Mouse (Mus musculus): ENCODE results near the gene Pkd1l3. TPM values are rescaled to one million over a fixed set of nuclear protein-coding genes. Genes with fewer than 3 reads are reported as not detected.

Pkd1l3 gene
- polyA plus RNA-seq, 1 experiment: 35.9 TPM

DNA sequence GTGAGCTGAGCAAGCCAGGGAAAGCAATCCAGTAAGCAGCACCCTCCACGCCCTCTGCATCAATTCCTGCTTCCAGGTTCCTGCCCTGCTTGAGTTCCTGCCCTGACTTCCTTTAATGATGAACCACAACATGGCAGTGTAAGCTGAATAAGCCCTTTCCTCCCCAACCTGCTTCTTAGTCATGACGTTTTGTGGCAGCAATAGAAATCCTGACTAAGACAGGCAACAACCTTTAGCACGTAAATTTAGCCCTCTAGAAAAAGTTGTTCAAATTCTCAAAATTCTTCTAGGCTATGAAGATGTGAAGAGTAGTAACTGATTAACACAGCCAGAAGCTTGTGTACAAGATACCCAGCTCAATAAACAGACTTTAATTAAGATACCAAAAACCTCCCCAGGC is 67.2 kb downstream of the Pkd1l3 start:
- peaks cover 1% of the 10 kb centered on the region for H3K36me3 ChIP-seq (ENCODE audit: control insufficient read depth, insufficient read depth, low read length)
- H3K4me1 ChIP-seq (ENCODE audit: control insufficient read depth, insufficient read depth, low read length): no peaks in the 10 kb centered on the region
- TF ChIP-seq CTCF (IDR thresholded peaks at IDR 0.05; ENCODE audit: control insufficient read depth, insufficient read depth, insufficient replicate concordance, low read depth, low read length) (no peak), POLR2A (IDR thresholded peaks at IDR 0.05; ENCODE audit: control insufficient read depth, low read depth, low read length) (no peak)

DNA sequence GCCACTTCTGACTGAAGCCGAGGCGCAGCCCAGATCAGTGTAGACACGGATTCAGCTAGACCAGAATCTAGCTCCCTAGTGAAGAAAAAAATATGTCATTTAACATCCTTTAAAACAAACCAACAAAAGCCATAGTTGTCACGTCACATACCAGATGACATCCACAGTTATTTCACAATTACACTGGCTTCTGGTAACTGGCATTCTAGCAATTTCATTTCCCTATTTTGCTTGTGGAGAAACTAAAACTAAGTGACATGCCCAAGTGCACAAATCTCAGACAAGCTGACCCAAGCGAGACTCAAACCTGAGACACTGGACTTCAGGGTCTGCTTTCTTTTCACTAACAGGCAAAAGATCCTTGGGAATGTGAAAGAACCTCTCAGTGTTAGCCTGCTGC is 67.8 kb downstream of the Pkd1l3 start:
- Histone ChIP-seq H3K27ac (ENCODE audit: control insufficient read depth, insufficient read depth, low read depth, low read length) (no peak overlapping the region), H3K27me3 (ENCODE audit: control insufficient read depth, insufficient read depth, low read length) (no peaks in the 10 kb centered on the region), H3K36me3 (ENCODE audit: control insufficient read depth, insufficient read depth, low read length) (peaks cover 1% of the 10 kb centered on the region), H3K4me3 (ENCODE audit: control insufficient read depth, low read depth, low read length) (no peak overlapping the region), H3K4me1 (ENCODE audit: control insufficient read depth, insufficient read depth, low read length) (no peaks in the 10 kb centered on the region)
- TF ChIP-seq CTCF (IDR thresholded peaks at IDR 0.05; ENCODE audit: control insufficient read depth, insufficient read depth, insufficient replicate concordance, low read depth, low read length): no peak
- TF ChIP-seq POLR2A (IDR thresholded peaks at IDR 0.05; ENCODE audit: control insufficient read depth, low read depth, low read length): no peak

More for the DNA sequence above, 67.2 kb downstream of the Pkd1l3 start:
- Histone ChIP-seq H3K27ac (ENCODE audit: control insufficient read depth, insufficient read depth, low read depth, low read length) (no peak overlapping the region), H3K27me3 (ENCODE audit: control insufficient read depth, insufficient read depth, low read length) (no peaks in the 10 kb centered on the region), H3K4me3 (ENCODE audit: control insufficient read depth, low read depth, low read length) (no peak overlapping the region)

DNA sequence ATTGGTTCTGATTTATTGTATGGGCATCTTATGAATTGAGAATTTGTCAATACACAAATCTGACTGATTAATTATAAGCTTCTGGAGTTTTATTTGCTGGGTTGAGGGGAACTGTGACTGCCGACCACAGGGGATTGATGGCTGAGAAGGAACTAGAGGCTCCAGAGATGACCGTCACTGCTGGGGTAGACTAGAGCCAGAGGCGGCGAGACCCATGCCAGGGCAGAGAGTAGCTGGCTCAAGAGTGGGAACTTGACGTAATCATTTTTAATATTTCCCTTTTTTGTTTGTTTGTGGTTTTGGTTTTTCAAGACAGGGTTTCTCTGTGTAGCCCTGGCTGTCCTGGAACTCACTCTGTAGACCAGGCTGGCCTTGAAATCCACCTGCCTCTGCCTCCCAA is 72.9 kb downstream of the Pkd1l3 start:
- Histone ChIP-seq H3K36me3 (ENCODE audit: control insufficient read depth, insufficient read depth, low read length) (peaks cover under 1% of the 10 kb centered on the region), H3K27ac (ENCODE audit: control insufficient read depth, insufficient read depth, low read depth, low read length) (no peak overlapping the region), H3K4me3 (ENCODE audit: control insufficient read depth, low read depth, low read length) (no peak overlapping the region), H3K27me3 (ENCODE audit: control insufficient read depth, insufficient read depth, low read length) (no peaks in the 10 kb centered on the region), H3K4me1 (ENCODE audit: control insufficient read depth, insufficient read depth, low read length) (peaks cover 6% of the 10 kb centered on the region)
- TF ChIP-seq POLR2A (IDR thresholded peaks at IDR 0.05; ENCODE audit: control insufficient read depth, low read depth, low read length) (no peak), CTCF (IDR thresholded peaks at IDR 0.05; ENCODE audit: control insufficient read depth, insufficient read depth, insufficient replicate concordance, low read depth, low read length) (no peak)

DNA sequence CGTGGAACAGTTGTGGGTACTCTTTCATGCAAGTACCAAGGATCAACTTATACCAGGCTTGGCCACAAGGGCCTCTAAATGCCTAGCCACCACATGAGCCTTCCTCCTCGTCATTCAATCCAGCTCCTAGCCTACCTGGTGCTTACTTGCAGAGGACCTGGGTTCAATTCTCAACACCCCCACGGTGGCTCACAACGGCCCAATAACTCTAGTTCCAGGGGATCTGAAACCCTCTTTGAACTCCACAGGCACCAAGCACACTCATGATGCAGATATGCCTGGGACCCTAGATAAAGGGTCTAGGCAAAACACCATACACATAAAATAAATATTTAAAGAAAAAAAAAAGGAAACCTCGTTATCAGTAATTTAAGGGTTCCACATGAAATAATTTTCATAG is 77.5 kb downstream of the Pkd1l3 start:
- H3K27ac ChIP-seq (ENCODE audit: control insufficient read depth, insufficient read depth, low read depth, low read length): no peak overlapping the region
- TF ChIP-seq CTCF (IDR thresholded peaks at IDR 0.05; ENCODE audit: control insufficient read depth, insufficient read depth, insufficient replicate concordance, low read depth, low read length) (no peak), POLR2A (IDR thresholded peaks at IDR 0.05; ENCODE audit: control insufficient read depth, low read depth, low read length) (no peak)
- no peaks in the 10 kb centered on the region for H3K36me3 ChIP-seq (ENCODE audit: control insufficient read depth, insufficient read depth, low read length)
- peaks cover 9% of the 10 kb centered on the region for H3K4me1 ChIP-seq (ENCODE audit: control insufficient read depth, insufficient read depth, low read length)
- H3K4me3 ChIP-seq (ENCODE audit: control insufficient read depth, low read depth, low read length): peak overlapping the region; percentile 64
- no peaks in the 10 kb centered on the region for H3K27me3 ChIP-seq (ENCODE audit: control insufficient read depth, insufficient read depth, low read length)

DNA sequence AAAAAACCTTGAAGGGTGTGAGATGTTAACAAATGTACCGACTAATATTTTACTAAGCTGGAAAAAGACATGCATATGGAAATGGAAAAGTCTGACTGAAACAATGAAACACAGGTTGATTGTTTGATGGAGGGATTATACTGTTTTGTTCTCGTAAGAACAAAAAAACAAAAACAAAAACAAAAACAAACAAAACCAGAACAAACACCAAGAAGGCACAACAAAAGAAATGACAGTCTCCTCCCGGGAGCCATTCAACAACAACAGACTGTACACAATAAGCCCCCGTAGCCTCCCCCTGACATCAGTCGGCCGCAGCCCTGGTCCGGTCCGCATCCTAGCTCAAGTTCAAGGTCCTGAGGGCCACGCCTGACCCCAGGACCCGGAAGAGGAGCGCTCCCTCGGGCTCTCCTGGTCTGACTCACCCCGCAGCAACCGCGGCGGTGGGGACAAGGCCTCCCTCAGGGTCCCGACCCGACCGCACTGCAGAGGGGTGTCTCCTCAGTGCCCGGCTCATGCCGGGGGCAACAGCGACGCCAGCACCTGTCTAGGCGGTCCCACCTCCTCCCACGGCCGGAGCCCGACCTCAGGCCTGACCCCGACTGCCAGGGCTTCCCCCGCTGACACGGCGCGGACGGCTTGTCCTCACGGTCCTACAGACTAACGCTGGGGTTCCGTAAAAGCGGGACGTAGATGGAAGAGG is 78.3 kb downstream of the Pkd1l3 start:
- Histone ChIP-seq H3K4me3 (ENCODE audit: control insufficient read depth, low read depth, low read length) (peak overlapping the region; percentile 99), H3K36me3 (ENCODE audit: control insufficient read depth, insufficient read depth, low read length) (no peaks in the 10 kb centered on the region), H3K27ac (ENCODE audit: control insufficient read depth, insufficient read depth, low read depth, low read length) (peak overlapping the region; percentile 98), H3K27me3 (ENCODE audit: control insufficient read depth, insufficient read depth, low read length) (no peaks in the 10 kb centered on the region), H3K4me1 (ENCODE audit: control insufficient read depth, insufficient read depth, low read length) (peaks cover 9% of the 10 kb centered on the region)
- TF ChIP-seq CTCF (IDR thresholded peaks at IDR 0.05; ENCODE audit: control insufficient read depth, insufficient read depth, insufficient replicate concordance, low read depth, low read length) (no peak), POLR2A (IDR thresholded peaks at IDR 0.05; ENCODE audit: control insufficient read depth, low read depth, low read length) (no peak)

DNA sequence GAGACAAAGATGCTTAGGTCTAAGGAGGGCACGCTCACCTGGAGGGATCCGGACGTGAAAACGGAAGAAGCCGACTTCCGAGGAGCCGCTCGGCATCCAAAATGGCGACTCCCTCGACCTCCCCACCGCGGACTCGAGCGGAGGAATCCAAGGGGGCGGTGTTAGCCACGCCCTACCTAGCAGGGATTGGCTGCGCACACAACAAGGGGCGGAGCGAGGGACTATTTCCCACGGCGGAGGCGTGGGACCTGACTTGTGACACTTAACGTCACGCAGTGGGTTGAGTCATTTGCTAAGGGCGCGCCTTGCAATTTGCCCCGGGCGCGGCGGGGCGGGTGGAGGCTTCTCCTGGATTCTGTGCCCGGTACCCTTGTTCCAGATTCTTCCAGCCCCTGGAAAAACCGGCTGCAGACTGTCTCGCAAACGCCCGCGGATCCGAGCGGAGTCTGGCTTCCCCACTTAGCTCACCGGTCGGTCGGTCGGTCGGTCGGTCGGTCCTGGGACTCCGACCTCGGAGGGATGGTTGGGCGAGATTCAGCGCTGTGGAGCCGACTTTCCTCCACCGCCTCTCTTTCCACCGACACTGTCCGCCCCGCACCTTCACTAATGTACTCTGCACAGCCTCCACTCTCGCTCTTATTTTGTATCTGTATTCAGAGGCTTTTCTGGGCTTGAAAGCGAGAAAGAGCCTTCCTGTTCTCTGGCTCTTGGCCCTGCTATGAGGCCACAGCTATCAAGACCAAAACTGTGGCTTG is 79.0 kb downstream of the Pkd1l3 start, which contains the start of gene Ist1:
Gene Ist1 (minus strand): TSS at position 115 of the 755 bp plus-strand sequence.
- peak within 1 kb of the TSS; percentile 99 for H3K4me3 ChIP-seq (ENCODE audit: control insufficient read depth, low read depth, low read length)
- peaks cover 9% of the 10 kb centered on the region for H3K4me1 ChIP-seq (ENCODE audit: control insufficient read depth, insufficient read depth, low read length)
- no peaks in the 10 kb centered on the region for H3K36me3 ChIP-seq (ENCODE audit: control insufficient read depth, insufficient read depth, low read length)
- no peaks in the 10 kb centered on the region for H3K27me3 ChIP-seq (ENCODE audit: control insufficient read depth, insufficient read depth, low read length)
- peak within 1 kb of the TSS; percentile 98 for H3K27ac ChIP-seq (ENCODE audit: control insufficient read depth, insufficient read depth, low read depth, low read length)
- TF ChIP-seq POLR2A (IDR thresholded peaks at IDR 0.05; ENCODE audit: control insufficient read depth, low read depth, low read length) (peak; percentile 95), CTCF (IDR thresholded peaks at IDR 0.05; ENCODE audit: control insufficient read depth, insufficient read depth, insufficient replicate concordance, low read depth, low read length) (no peak)

DNA sequence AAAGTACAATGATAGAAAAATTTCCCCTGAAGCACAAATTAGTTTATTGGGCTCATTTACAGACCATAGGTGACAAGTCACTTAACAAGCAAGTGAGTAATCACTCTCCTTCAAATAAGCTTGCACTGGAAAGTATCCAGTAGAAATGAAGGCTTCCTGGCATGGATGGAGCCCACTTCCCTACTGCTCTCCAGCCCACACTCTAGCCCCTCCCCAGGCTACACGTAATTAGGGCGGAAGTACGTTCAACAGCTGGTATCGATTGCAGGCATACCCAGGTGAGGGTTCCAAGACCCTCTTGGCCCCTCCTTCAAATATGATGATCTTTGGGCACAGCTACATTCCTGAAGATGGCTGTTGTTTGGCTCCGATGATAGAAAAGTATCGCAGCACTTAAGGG is 79.8 kb downstream of the Pkd1l3 start:
- TF ChIP-seq POLR2A (IDR thresholded peaks at IDR 0.05; ENCODE audit: control insufficient read depth, low read depth, low read length) (no peak), CTCF (IDR thresholded peaks at IDR 0.05; ENCODE audit: control insufficient read depth, insufficient read depth, insufficient replicate concordance, low read depth, low read length) (no peak)
- H3K4me1 ChIP-seq (ENCODE audit: control insufficient read depth, insufficient read depth, low read length): peaks cover 9% of the 10 kb centered on the region
- no peak overlapping the region for H3K27ac ChIP-seq (ENCODE audit: control insufficient read depth, insufficient read depth, low read depth, low read length)
- H3K27me3 ChIP-seq (ENCODE audit: control insufficient read depth, insufficient read depth, low read length): no peaks in the 10 kb centered on the region
- peak overlapping the region; percentile 41 for H3K4me3 ChIP-seq (ENCODE audit: control insufficient read depth, low read depth, low read length)
- H3K36me3 ChIP-seq (ENCODE audit: control insufficient read depth, insufficient read depth, low read length): no peaks in the 10 kb centered on the region

Data from testis, adult 2 months (tissue).